Mouse (Mus musculus) large intestine, adult 2 months (tissue): Measurements from ENCODE around the gene Ccdc110. TPM values are rescaled to one million over a fixed set of nuclear protein-coding genes. Genes with fewer than 3 reads are reported as not detected.
A peak's percentile ranks its signal among the peaks of the same experiment; 100 is the strongest.

Experiments used
- DNase-seq: peaks from one replicate; pipeline ENCODE4 v3.0.0-alpha.2; 2012; ENCODE audit warnings: low read depth, low spot score
- WGBS: fragments of 180-500 bp; shearing (Covaris S2); methylation state at CpG from one replicate; pipeline ENCODE4 v1.1.7; 2018; 5-methylcytosine and 5-hydroxymethylcytosine counted together
- polyA plus RNA-seq: library from polyadenylated mRNA; depleted of rRNA; stranded (reverse); fragments of >200 nt; gene quantifications from 2 replicates; pipeline ENCODE4 v1.2.3, GENCODE M21; 2012; rRNA removed

The Ccdc110 gene
- polyA plus RNA-seq, result 0.05 TPM in 1 of 2 replicates, not detected in the other

- WGBS, result 4% methylated on average over 23 of the region's 23 CpGs
- peak; percentile 70 for DNase-seq
Observed at GRCm38 (mm10) chr8:45934582-45935014, at the start of gene Ccdc110. Ccdc110 (plus strand) TSS chr8:45934619.

- WGBS, result 1% methylated on average over 22 of the region's 22 CpGs
- no peak for DNase-seq
Observed at GRCm38 (mm10) chr8:45885202-45885685, 49.2 kb upstream of the Ccdc110 start, which contains the start of gene Pdlim3. Pdlim3 (plus strand) TSS chr8:45885461.

GRCm38 (mm10) chr8:45885775-45886174 is 48.6 kb upstream of the Ccdc110 start:
- 44% methylated on average over 2 of the region's 2 CpGs for WGBS
- DNase-seq, result no peak

GRCm38 (mm10) chr8:45889737-45890136 is 44.7 kb upstream of the Ccdc110 start:
- WGBS, result 86% methylated on average over 7 of the region's 7 CpGs
- no peak for DNase-seq

GRCm38 (mm10) chr8:45896590-45896989 is 37.8 kb upstream of the Ccdc110 start:
- 57% methylated on average over 3 of the region's 3 CpGs for WGBS
- DNase-seq, result no peak

- 45% methylated on average over 3 of the region's 3 CpGs for WGBS
- DNase-seq, result no peak
Observed at GRCm38 (mm10) chr8:45899783-45900182, 34.6 kb upstream of the Ccdc110 start.

- 74% methylated on average over 8 of the region's 8 CpGs for WGBS
- no peak for DNase-seq
Observed at GRCm38 (mm10) chr8:45901626-45902025, 32.8 kb upstream of the Ccdc110 start.

GRCm38 (mm10) chr8:45903659-45904058 is 30.8 kb upstream of the Ccdc110 start:
- 16% methylated on average over 3 of the region's 3 CpGs for WGBS
- no peak for DNase-seq

GRCm38 (mm10) chr8:45905591-45906250 is 28.7 kb upstream of the Ccdc110 start:
- WGBS, result 50% methylated on average over 7 of the region's 7 CpGs
- DNase-seq, result no peak

GRCm38 (mm10) chr8:45906251-45906619 is 28.2 kb upstream of the Ccdc110 start:
- DNase-seq, result no peak

GRCm38 (mm10) chr8:45913707-45914106 is 20.7 kb upstream of the Ccdc110 start:
- WGBS, result 79% methylated on average over 11 of the region's 11 CpGs
- no peak for DNase-seq

More at GRCm38 (mm10) chr8:45906251-45906619, 28.2 kb upstream of the Ccdc110 start:
- WGBS, result 90% methylated on average over 4 of the region's 4 CpGs

GRCm38 (mm10) chr8:45916496-45916895 is 17.9 kb upstream of the Ccdc110 start:
- 77% methylated on average over 3 of the region's 3 CpGs for WGBS

GRCm38 (mm10) chr8:45917040-45917679 is 17.3 kb upstream of the Ccdc110 start:
- 70% methylated on average over 20 of the region's 20 CpGs for WGBS
- DNase-seq, result no peak

More at GRCm38 (mm10) chr8:45916496-45916895, 17.9 kb upstream of the Ccdc110 start:
- no peak for DNase-seq

GRCm38 (mm10) chr8:45918891-45919290 is 15.5 kb upstream of the Ccdc110 start:
- no peak for DNase-seq
- WGBS, result 89% methylated on average over 15 of the region's 15 CpGs

GRCm38 (mm10) chr8:45920392-45920791 is 14.0 kb upstream of the Ccdc110 start:
- WGBS, result 88% methylated on average over 7 of the region's 7 CpGs
- DNase-seq, result no peak

- WGBS, result 79% methylated on average over 7 of the region's 7 CpGs
Observed at GRCm38 (mm10) chr8:45922116-45922515, 12.3 kb upstream of the Ccdc110 start.

GRCm38 (mm10) chr8:45936986-45937385 is 2.6 kb downstream of the Ccdc110 start:
- DNase-seq, result no peak
- 84% methylated on average over 9 of the region's 9 CpGs for WGBS

More at GRCm38 (mm10) chr8:45922116-45922515, 12.3 kb upstream of the Ccdc110 start:
- no peak for DNase-seq

- 88% methylated on average over 4 of the region's 4 CpGs for WGBS
- DNase-seq, result no peak
Observed at GRCm38 (mm10) chr8:45946283-45946682, 11.9 kb downstream of the Ccdc110 start.

- DNase-seq, result no peak
- WGBS, result 39% methylated on average over 2 of the region's 2 CpGs
Observed at GRCm38 (mm10) chr8:45950622-45951021, 16.2 kb downstream of the Ccdc110 start.

- WGBS, result 98% methylated on average over 12 of the region's 12 CpGs
- no peak for DNase-seq
Observed at GRCm38 (mm10) chr8:45970894-45971293, 36.5 kb downstream of the Ccdc110 start.

- no peak for DNase-seq
- 53% methylated on average over 8 of the region's 8 CpGs for WGBS
Observed at GRCm38 (mm10) chr8:45973988-45974505, 39.6 kb downstream of the Ccdc110 start.
